Mouse (Mus musculus) erythroblast, embryonic 14.5 days (primary cell): Measurements from ENCODE around the gene Vsir. TPM values are rescaled to one million over a fixed set of nuclear protein-coding genes. Genes with fewer than 3 reads are reported as not detected.

ENCODE experiments used
- H3K27me3 ChIP-seq: 2 replicates; pipeline ENCODE4 v1.6.1; 2012; ENCODE audit warnings: inconsistent platforms; ENCODE audit not compliant: control insufficient read depth
- H3K36me3 ChIP-seq: 2 replicates; pipeline ENCODE4 v1.6.1; 2012; ENCODE audit warnings: mild to moderate bottlenecking, inconsistent platforms; ENCODE audit not compliant: control insufficient read depth
- H3K4me1 ChIP-seq: 2 replicates; pipeline ENCODE4 v1.6.1; 2012; ENCODE audit warnings: inconsistent platforms; ENCODE audit not compliant: control insufficient read depth
- H3K4me3 ChIP-seq: replicated peaks from 2 replicates; pipeline ENCODE3; 2012; ENCODE audit warnings: moderate library complexity, mild to moderate bottlenecking, inconsistent platforms
- H3K9me3 ChIP-seq: 2 replicates; pipeline ENCODE4 v1.6.1; 2012; ENCODE audit warnings: low read length, inconsistent platforms, mixed read lengths; ENCODE audit not compliant: control insufficient read depth
- GATA1 ChIP-seq: IDR thresholded peaks from 2 replicates; pipeline ENCODE4 v1.6.1; 2012; ENCODE audit warnings: low read length, inconsistent platforms, mixed read lengths
- TAL1 ChIP-seq: IDR thresholded peaks from 3 replicates; pipeline ENCODE4 v1.6.1; 2012; ENCODE audit warnings: low read length, inconsistent platforms, mixed read lengths
- polyA plus RNA-seq: library from polyadenylated mRNA; stranded (reverse); fragments of >175 nt; gene quantifications from 2 replicates; pipeline ENCODE4 v1.2.3, GENCODE M21; 2012

Gene Vsir
- polyA plus RNA-seq, 1 experiment, result 6.2 TPM

GRCm38 (mm10) chr10:60405460-60406177, 59.0 kb downstream of the Vsir start:
- H3K27me3 ChIP-seq, result no peaks in the 10 kb centered on the region
- TF ChIP-seq GATA1 (no peak), TAL1 (no peak)

DNA sequence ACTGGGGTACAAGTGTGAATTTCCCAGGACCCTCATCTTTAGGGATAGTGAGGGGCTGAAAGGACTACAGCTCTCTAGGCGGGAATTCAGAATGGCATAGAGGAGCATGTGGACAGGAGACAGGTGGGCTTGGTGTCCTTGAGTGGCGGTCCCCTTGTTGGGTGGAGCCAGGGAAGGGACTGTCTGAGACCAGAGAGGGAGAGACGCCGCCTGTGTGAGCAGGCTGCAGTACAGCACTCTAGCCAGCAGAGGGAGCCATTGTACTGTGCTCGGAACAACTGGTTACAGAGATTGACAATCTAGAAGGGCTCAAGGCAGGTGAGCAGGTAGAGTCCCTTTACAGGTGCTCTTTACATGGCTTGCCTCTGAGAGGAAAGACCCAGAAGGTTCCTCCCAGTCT, 61.2 kb downstream of the Vsir start:
- no peaks in the 10 kb centered on the region for H3K4me1 ChIP-seq
- no peaks in the 10 kb centered on the region for H3K36me3 ChIP-seq
- H3K27me3 ChIP-seq, result no peaks in the 10 kb centered on the region
- TF ChIP-seq TAL1 (no peak), GATA1 (no peak)
- H3K4me3 ChIP-seq, result no peak overlapping the region
- H3K9me3 ChIP-seq, result no peaks in the 10 kb centered on the region

More at GRCm38 (mm10) chr10:60405460-60406177, 59.0 kb downstream of the Vsir start:
- H3K9me3 ChIP-seq, result no peaks in the 10 kb centered on the region
- H3K4me3 ChIP-seq, result no peak overlapping the region
- H3K36me3 ChIP-seq, result no peaks in the 10 kb centered on the region
- no peaks in the 10 kb centered on the region for H3K4me1 ChIP-seq

DNA sequence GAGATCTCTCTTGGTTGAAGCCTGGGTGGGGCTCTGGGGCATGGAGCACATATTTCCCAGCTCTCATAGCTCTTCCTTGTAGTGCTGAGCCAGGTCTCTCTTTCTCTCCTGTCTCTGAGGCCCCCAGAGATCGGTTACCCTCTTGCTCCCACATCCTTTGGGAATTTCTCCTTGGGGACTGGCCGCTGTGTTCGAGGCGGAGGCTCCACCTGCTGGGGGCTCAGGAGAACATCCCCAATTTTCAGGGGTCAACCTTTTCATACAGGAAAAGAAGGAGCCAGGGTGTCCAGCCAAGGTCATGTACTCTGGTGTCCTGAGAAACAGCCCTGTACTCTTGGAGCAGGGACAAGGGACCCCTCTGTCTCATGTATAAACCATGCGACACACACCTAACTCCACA, 65.1 kb downstream of the Vsir start:
- H3K27me3 ChIP-seq, result no peaks in the 10 kb centered on the region
- no peak overlapping the region for H3K4me3 ChIP-seq
- H3K36me3 ChIP-seq, result no peaks in the 10 kb centered on the region
- H3K4me1 ChIP-seq, result no peaks in the 10 kb centered on the region
- TF ChIP-seq TAL1 (no peak), GATA1 (no peak)
- H3K9me3 ChIP-seq, result no peaks in the 10 kb centered on the region

- no peaks in the 10 kb centered on the region for H3K27me3 ChIP-seq
- TF ChIP-seq TAL1 (no peak), GATA1 (no peak)
Observed at GRCm38 (mm10) chr10:60413756-60414155, 67.1 kb downstream of the Vsir start.

GRCm38 (mm10) chr10:60417041-60417440, 70.4 kb downstream of the Vsir start:
- H3K4me3 ChIP-seq, result no peak overlapping the region
- no peaks in the 10 kb centered on the region for H3K9me3 ChIP-seq
- no peaks in the 10 kb centered on the region for H3K36me3 ChIP-seq
- no peaks in the 10 kb centered on the region for H3K4me1 ChIP-seq
- no peaks in the 10 kb centered on the region for H3K27me3 ChIP-seq
- TF ChIP-seq TAL1 (no peak), GATA1 (no peak)

More at GRCm38 (mm10) chr10:60413756-60414155, 67.1 kb downstream of the Vsir start:
- Histone ChIP-seq H3K9me3 (no peaks in the 10 kb centered on the region), H3K36me3 (no peaks in the 10 kb centered on the region), H3K4me3 (no peak overlapping the region), H3K4me1 (no peaks in the 10 kb centered on the region)

GRCm38 (mm10) chr10:60418137-60418536, 71.5 kb downstream of the Vsir start:
- H3K9me3 ChIP-seq, result no peaks in the 10 kb centered on the region; the same call in 1 of the 2 replicates
- TF ChIP-seq TAL1 (no peak), GATA1 (no peak)
- H3K27me3 ChIP-seq, result no peaks in the 10 kb centered on the region
- H3K4me1 ChIP-seq, result no peaks in the 10 kb centered on the region
- no peaks in the 10 kb centered on the region for H3K36me3 ChIP-seq
- H3K4me3 ChIP-seq, result no peak overlapping the region

DNA sequence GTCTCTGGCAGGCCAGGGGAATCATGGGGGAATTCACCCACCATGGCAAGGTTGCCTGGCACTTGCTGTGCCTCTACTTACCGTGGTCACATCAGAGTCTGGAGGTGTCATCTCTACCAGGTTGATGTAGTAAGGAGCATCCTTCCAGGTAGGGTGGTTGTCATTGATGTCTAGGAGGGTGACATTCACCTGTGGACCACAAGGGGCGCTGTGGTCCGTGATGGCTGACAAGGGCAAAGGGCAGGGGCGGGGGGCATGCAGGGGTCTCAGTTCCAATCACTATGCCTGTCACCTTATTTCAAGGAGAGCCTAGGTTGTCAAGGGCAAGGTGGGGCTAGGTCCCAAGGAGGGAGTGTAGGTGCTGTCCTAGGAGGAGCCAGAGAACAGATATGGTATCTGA, 73.0 kb downstream of the Vsir start:
- Histone ChIP-seq H3K4me1 (no peaks in the 10 kb centered on the region), H3K4me3 (no peak overlapping the region), H3K9me3 (no peaks in the 10 kb centered on the region; the same call in 1 of the 2 replicates), H3K36me3 (no peaks in the 10 kb centered on the region), H3K27me3 (no peaks in the 10 kb centered on the region)
- no peak for TF ChIP-seq TAL1
- no peak for TF ChIP-seq GATA1

Other genes starting within 250 kb of the Vsir start
- gene Spock2, start 240.6 kb upstream of the Vsir start, polyA plus RNA-seq, result 0.01 and 0.03 TPM in 2 replicates
- gene Chst3, start 127.6 kb upstream of the Vsir start, polyA plus RNA-seq, result not detected in 2 replicates
- gene Psap, start 69.2 kb upstream of the Vsir start, polyA plus RNA-seq, result 8.6 and 10.3 TPM in 2 replicates
- not detected in 2 replicates for gene Gm17455, start 52.9 kb downstream of the Vsir start, polyA plus RNA-seq